Mouse (Mus musculus): ENCODE data around the gene Hist2h2ac.

GRCm38 (mm10) chr3:96255926-96256593 is 35.4 kb upstream of the Hist2h2ac start:
- TF ChIP-seq CTCF (IDR thresholded peaks at IDR 0.05; ENCODE audit: control insufficient read depth, insufficient read depth, insufficient read length): no peak
- TF ChIP-seq USF1 (IDR thresholded peaks at IDR 0.05; ENCODE audit: low read depth): no peak
